ENCODE assay signal across 15 mouse cellular contexts in genomic region chr14:97742785-97743184, GRCm38 (mm10).
"Had no signal": no experiment of that assay in that cellular context is flagged by ENCODE, and none has a peak within 500 bp of the region (broad histone marks: within the 10 kb centered on the region; RNA-seq: fewer than 3 reads in every experiment).

No protein-coding gene starts in this region.

- H3K9me3 ChIP-seq: liver, embryonic 12.5 days; megakaryocyte, embryonic 14.5 days; midbrain, embryonic 12.5 days; neural tube, embryonic 12.5 days; stomach, embryonic 15.5 days had no signal

- H3K4me3 ChIP-seq: liver, embryonic 12.5 days; megakaryocyte, embryonic 14.5 days; midbrain, embryonic 12.5 days; neural tube, embryonic 12.5 days; stomach, embryonic 15.5 days had no signal

- H3K27me3 ChIP-seq: liver, embryonic 12.5 days; megakaryocyte, embryonic 14.5 days; midbrain, embryonic 12.5 days; neural tube, embryonic 12.5 days; stomach, embryonic 15.5 days had no signal

- H3K9ac ChIP-seq: liver, embryonic 12.5 days; liver, embryonic 14.5 days; midbrain, embryonic 12.5 days; neural tube, embryonic 12.5 days; stomach, embryonic 15.5 days had no signal

- DNase-seq: liver; lung, adult 2 months; midbrain, embryonic 14.5 days; right cerebral cortex, postnatal 14 days; thymus, adult 2 months; thymus, postnatal 25 days; thymus, postnatal 4 days had no signal

- H3K4me2 ChIP-seq: liver, embryonic 12.5 days; midbrain, embryonic 12.5 days; neural tube, embryonic 12.5 days; stomach, embryonic 15.5 days had no signal

- H3K4me1 ChIP-seq: liver, embryonic 12.5 days; megakaryocyte, embryonic 14.5 days; midbrain, embryonic 12.5 days; neural tube, embryonic 12.5 days; stomach, embryonic 15.5 days had no signal

- H3K36me3 ChIP-seq: liver, embryonic 12.5 days; midbrain, embryonic 12.5 days; neural tube, embryonic 12.5 days; stomach, embryonic 15.5 days had no signal

- H3K27ac ChIP-seq: liver, embryonic 12.5 days; liver, embryonic 14.5 days; macrophage; midbrain, embryonic 12.5 days; neural tube, embryonic 12.5 days; stomach, embryonic 15.5 days; stomach, postnatal 0 days had no signal

- ATAC-seq: liver, embryonic 12.5 days had no signal
